Mouse (Mus musculus) frontal cortex, adult 2 months (tissue): ENCODE measurements around the gene Gm7534. TPM values are rescaled to one million over a fixed set of nuclear protein-coding genes. Genes with fewer than 3 reads are reported as not detected.
"Not testable (repeated sequence)": the region's sequence is repeated elsewhere in the genome, so short reads cannot be mapped to it uniquely, and the experiment has no call there.

Source experiments
- DNase-seq, 2 experiments: peaks; one replicate each; pipeline ENCODE4 v3.0.0; 2022; ENCODE audit warnings: low spot score in 1 of 2; ENCODE audit errors: extremely low spot score in 1 of 2
- polyA plus RNA-seq: library from polyadenylated mRNA; depleted of rRNA; stranded (reverse); fragments of >200 nt; gene quantifications from 2 replicates; pipeline ENCODE4 v1.2.3, GENCODE M21; 2012; rRNA removed

Gene Gm7534
- polyA plus RNA-seq, 1 experiment: not detected

DNA sequence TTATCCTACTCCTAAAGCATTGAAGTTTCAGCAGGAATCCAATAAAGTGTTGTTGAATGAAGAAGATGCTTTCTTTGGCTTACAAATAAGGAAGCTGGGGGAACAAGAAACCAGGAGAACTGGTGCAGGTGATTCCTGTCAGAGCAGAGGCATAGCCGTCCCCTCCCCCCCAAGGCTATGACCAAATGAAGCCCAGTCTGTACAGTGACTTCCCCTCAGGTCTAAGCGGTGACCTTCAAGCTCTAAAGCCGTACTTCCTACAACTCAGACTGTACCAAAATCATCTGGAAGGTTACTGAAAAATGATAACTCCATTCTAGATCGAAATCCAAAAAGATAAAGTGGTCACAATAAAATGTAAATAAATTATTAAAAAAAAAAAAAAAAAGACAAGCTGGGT, 53.4 kb downstream of the Gm7534 start:
- DNase-seq: no peak

- DNase-seq: not testable (repeated sequence)
Observed at GRCm38 (mm10) chr4:134144297-134144696, 58.5 kb downstream of the Gm7534 start.

Other genes with a start within 250 kb of the Gm7534 start
- 204 and 207 TPM in 2 replicates for gene Hmgn2, start 234.4 kb downstream of the Gm7534 start, polyA plus RNA-seq
- 54.8 and 56.5 TPM in 2 replicates for gene Dhdds, start 202.1 kb downstream of the Gm7534 start, polyA plus RNA-seq
- not detected in 2 replicates for gene Lin28a, start 184.2 kb downstream of the Gm7534 start, polyA plus RNA-seq
- gene Zfp683, start 149.2 kb downstream of the Gm7534 start, polyA plus RNA-seq: not detected in 2 replicates
- gene Crybg2, start 142.2 kb downstream of the Gm7534 start, polyA plus RNA-seq: 2.6 TPM in 2 replicates
- 5.6 and 7.1 TPM in 2 replicates for gene Cd52, start 107.9 kb downstream of the Gm7534 start, polyA plus RNA-seq
- 42.6 and 43.1 TPM in 2 replicates for gene Ubxn11, start 100.4 kb downstream of the Gm7534 start, polyA plus RNA-seq
- 415 and 538 TPM in 2 replicates for gene Sh3bgrl3, start 74.2 kb downstream of the Gm7534 start, polyA plus RNA-seq
- gene Cep85, start 15.9 kb downstream of the Gm7534 start, polyA plus RNA-seq: 18.1 and 25.0 TPM in 2 replicates
- gene Catsper4, start 24.4 kb upstream of the Gm7534 start, polyA plus RNA-seq: 0.10 and 0.19 TPM in 2 replicates
- 0.36 and 0.44 TPM in 2 replicates for gene Cnksr1, start 35.4 kb upstream of the Gm7534 start, polyA plus RNA-seq
- not detected in 2 replicates for gene E130218I03Rik, start 40.7 kb upstream of the Gm7534 start, polyA plus RNA-seq
- gene Zfp593, start 42.6 kb upstream of the Gm7534 start, polyA plus RNA-seq: 10.0 and 11.3 TPM in 2 replicates
- not detected in 2 replicates for gene Gm30191, start 43.9 kb upstream of the Gm7534 start, polyA plus RNA-seq
- 7.4 and 7.9 TPM in 2 replicates for gene Grrp1, start 51.1 kb upstream of the Gm7534 start, polyA plus RNA-seq
- 8.5 and 8.9 TPM in 2 replicates for gene Pdik1l, start 84.9 kb upstream of the Gm7534 start, polyA plus RNA-seq
- 0.15 and 0.36 TPM in 2 replicates for gene Trim63, start 112.1 kb upstream of the Gm7534 start, polyA plus RNA-seq
- gene Slc30a2, start 140.2 kb upstream of the Gm7534 start, polyA plus RNA-seq: 0.29 and 0.58 TPM in 2 replicates
- gene Extl1, start 180.8 kb upstream of the Gm7534 start, polyA plus RNA-seq: 30.3 and 32.1 TPM in 2 replicates
- 11.4 and 12.4 TPM in 2 replicates for gene Pafah2, start 193.3 kb upstream of the Gm7534 start, polyA plus RNA-seq